Mouse (Mus musculus): ENCODE data around the gene Gm11009.
"Not testable (repeated sequence)": the region's sequence is repeated elsewhere in the genome, so short reads cannot be mapped to it uniquely, and the experiment has no call there.

Gm11009 gene

GRCm38 (mm10) chr2:176319394-176319793 lies at the start of gene Gm11009:
TSS of gene Gm11009 (minus strand) at chr2:176319494.
- DNase-seq (ENCODE audit: low read depth in 2 of 2, low spot score in 2 of 2) = not testable (repeated sequence)

Data from CD8-positive naive resting alpha-beta T cell, adult 2 months (primary cell).